Mouse (Mus musculus) layer of hippocampus, adult 9-11 months (tissue): ENCODE results near the gene Hist1h2ad.

Experiments
- DNase-seq: peaks from one replicate; pipeline ENCODE4 v3.0.0; 2022

Gene Hist1h2ad

DNA sequence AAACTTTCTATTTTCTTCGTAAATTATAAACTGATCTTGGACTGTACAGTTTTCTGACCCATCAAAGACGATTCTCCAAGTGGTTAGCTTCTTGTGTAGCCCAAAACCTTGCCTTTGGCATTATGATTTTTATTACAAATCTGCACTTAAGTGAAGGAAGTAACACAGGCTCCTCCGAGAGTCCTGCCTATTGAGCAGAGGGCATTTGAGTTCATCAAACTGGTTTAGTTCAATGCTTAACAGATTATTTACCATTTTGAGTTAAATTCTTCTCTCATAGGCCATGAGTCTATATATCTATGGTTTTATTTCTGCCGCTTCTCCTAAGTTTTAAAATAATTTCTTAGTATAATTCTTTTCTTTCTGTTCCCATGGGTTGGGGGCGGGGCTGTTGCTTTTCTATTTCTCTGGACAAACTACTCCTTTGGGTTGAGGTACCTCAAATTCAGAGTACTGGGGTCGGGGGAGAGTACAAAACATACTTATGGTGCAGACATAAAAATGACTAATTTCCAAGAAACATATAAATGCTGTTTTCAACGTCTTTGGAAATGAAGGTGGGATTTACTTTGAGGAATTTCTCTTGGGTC, 48.8 kb downstream of the Hist1h2ad start:
- DNase-seq = no peak
